Mouse (Mus musculus) CD4-positive, CD25-positive, alpha-beta regulatory T cell, adult 4 months (primary cell): Measurements from ENCODE around the gene Nck2. TPM values are rescaled to one million over a fixed set of nuclear protein-coding genes. Genes with fewer than 3 reads are reported as not detected.
"Not testable (repeated sequence)": the region's sequence is repeated elsewhere in the genome, so short reads cannot be mapped to it uniquely, and the experiment has no call there.

Experiments used
- ATAC-seq: one replicate; pipeline ENCODE4 v1.8.0; 2017
- polyA plus RNA-seq, 2 experiments: library from polyadenylated mRNA; unstranded; fragments of 100-300 nt; shearing (Covaris generic); gene quantifications; one replicate each; pipeline ENCODE4 v1.2.1; 2017

Nck2 gene
- polyA plus RNA-seq, 2 experiments from 2014 or later = 16.0 to 22.3 TPM

GRCm38 (mm10) chr1:43535519-43536000 is 91.2 kb downstream of the Nck2 start:
- ATAC-seq = no peak

DNA sequence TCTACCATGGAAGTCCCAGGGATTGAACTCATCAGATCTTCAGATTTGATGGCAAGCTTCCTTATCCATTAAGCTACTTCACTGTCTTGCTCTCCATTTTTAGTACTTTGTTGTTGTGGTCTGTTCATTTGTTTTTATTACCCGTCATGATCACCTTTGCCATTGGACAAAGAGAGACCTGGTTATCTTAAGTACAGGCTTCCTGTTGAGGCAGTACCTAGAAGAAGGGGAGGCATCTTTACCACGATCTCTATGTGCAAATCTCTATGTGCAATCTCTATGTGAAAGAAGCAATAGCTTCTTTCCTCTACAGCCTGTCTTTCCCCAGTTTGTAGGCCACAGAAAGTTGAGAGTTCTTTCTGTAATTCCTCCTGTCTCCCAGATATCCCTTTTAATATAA is 91.9 kb downstream of the Nck2 start:
- ATAC-seq = peak; percentile 32

DNA sequence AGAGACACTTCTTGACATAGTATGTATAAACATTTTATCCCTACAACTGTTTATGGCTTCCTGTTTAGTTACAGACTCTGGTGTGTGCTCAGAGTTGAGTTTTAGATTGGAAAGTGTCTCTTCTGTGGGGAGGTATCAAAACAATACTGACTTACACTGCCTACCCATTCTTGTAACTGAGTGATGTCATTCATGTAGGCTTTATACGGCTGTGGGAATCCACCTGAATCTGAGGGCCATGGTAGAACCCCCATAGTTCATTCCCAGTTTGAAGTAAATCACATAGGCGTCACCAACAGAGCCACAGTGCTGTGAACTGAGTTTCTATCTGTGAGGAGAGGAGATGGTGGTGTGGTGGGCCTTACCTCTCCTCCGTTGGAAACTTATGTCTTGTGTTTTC is 92.6 kb downstream of the Nck2 start:
- peak; percentile 49 for ATAC-seq

DNA sequence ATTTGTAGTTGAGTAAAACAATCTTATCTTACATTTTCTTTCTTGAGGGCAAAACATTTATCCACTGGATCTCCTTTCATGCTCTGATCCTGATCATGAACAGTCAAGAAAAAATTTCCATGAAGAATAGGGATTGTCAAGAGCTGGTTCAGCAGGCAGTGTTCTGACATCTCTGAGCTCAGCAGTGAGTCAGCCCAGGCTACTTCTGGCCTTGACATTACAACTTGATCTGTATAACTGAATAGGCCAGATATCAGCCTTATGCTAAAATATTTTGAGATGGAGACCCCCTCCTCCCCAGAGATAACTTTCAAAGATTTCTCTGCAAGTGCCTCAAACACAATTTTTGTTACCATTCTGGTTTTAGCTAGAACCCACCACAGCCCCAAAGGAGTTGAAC is 93.1 kb downstream of the Nck2 start:
- ATAC-seq = no peak

DNA sequence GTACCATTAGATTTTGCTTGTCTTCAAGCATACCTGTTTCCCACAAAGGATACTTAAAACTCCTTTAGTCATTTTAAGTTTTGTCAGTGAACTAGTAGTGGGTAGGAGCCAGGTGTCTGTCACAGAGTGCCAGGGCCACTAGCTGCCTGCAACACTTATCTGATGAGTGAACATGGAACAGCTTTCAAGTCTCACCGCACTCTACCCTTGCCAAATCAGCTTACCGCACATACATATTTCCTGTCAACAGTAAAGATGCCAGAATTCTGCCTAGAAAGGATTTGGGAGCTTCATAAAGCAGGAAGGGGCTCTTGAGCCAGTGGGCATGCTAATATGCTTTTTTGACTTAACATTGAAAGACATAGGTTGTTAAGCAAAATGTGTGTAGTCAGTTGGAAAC is 94.3 kb downstream of the Nck2 start:
- peak; percentile 13 for ATAC-seq

DNA sequence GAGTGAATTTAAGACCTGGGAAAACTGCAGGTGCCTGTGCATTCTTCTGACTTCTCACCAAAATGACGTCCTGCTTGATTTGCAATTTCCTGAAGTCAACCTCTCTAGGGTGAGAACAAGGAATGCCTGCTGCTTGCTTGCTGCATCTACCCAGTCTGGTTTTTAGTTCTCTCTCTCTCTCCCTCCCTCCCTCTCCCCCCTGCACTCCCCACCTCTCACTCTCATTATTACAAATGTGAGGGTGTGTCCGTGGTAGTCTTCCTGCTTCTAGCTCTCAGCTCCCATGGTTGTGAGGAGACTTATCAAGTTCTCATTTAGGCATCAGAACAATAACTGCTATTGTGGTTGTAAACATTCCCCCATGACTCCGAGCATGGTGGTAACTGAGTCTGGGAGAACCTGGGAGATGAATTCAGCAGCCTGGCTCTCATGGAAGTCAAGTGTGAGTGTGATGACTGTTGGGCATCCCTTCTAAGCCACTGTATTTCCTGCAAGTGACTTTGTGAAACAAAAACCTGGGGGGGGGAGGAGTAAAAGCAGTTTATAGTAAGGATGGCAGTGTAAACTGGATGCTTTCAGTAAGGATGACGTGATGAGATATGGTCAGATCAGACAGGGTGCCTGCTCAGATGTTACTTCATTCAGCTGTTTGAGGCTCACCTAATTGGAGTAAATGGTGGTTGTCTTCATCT is 95.5 kb downstream of the Nck2 start:
- ATAC-seq = peak; percentile 27

DNA sequence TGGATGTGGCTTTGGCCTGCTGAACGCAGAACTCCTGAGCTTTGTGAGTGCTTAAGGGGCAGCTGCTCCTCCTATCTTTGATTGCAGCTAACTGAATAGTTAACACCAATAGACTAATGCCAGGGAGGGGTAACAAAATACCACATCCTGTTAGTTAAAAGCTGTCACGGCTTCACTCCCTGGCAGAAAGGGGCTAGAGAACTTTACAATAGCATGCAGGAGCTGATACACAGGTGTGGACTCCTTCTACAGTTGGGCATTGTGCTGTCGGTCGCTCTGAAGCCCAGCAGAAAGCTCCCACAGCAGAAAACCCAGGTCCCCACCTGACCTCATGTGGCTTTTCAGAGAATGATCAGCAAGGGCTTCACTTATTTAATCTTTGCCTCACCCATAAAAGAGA is 98.0 kb downstream of the Nck2 start:
- ATAC-seq = peak; percentile 73

GRCm38 (mm10) chr1:43547644-43548043 is 103.3 kb downstream of the Nck2 start:
- ATAC-seq = peak; percentile 25

- ATAC-seq = no peak
Measured at GRCm38 (mm10) chr1:43548749-43549148, 104.4 kb downstream of the Nck2 start.

DNA sequence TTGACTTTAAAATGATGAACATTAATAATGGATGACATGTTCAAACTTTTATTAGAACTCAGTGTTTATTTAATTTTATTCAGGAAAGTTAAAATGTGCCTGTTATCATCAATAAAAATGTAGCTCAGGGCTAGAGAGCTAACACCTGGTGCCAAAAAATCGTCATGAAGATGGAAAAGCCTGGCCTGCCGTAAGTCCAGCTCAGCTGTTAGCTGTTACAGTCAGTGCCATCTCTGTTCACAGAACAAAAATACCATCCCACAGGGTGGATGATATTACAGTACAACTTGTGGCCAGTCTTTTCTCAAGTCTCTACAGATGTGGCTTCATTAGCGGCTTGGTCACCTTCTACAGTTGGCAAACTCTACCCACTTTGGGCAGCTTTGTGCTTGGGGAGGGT is 106.1 kb downstream of the Nck2 start:
- no peak for ATAC-seq

DNA sequence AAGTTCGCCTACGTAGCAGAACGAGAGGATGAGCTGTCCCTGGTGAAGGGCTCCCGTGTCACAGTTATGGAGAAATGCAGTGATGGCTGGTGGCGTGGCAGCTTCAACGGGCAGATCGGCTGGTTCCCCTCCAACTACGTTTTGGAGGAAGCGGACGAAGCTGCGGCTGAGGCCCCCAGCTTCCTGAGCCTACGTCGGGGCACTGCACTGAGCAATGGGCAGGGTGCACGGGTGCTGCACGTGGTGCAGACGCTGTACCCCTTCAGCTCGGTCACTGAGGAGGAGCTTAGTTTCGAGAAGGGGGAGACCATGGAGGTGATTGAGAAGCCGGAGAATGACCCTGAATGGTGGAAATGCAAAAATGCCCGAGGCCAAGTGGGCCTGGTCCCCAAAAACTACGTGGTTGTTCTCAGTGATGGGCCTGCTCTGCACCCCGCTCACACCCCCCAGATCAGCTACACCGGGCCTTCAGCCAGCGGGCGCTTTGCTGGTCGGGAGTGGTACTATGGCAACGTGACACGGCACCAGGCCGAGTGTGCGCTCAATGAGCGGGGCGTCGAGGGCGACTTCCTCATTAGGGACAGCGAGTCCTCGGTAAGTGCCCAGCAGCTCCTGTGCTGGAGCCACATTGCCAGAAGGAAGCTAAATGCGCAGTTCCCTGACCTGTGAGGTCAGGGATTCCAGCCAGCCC is 109.8 kb downstream of the Nck2 start:
- ATAC-seq = not testable (repeated sequence)

DNA sequence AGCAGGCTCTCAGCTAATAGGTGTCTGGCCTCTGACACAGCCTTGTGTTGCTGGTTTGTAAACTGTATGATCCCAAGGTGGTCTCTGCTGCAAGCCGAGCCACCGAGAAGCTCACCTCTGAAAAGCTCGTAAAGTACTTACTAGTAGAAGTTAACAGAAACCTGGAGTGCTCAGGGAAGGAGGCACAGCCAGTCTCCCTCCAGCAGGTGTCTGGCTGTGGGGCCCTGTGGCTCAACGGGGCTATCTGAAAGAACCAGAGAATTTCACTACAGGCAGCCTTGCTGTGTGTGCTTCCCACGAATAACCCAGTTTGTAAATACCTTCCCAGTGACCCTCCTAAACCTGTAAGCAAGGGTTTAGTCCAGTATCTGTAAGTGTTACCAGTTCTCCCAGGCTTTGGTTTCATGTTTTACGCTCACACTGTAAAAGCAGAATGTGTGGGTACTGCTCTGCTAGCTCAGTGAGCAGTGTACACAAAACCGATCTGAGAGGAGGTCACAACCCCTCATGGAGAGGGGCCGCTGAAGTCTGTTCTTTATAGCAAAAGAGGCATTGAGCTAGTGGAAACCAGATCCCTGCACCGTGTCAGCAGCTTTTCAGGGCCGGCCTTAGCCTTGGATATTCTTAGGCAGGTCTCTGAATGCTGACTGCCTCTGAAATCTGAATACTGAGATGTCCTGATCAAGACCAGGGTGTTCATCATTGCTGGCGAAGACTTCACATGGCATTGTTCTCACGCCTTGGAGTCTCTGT is 111.0 kb downstream of the Nck2 start:
- ATAC-seq = no peak

GRCm38 (mm10) chr1:43558329-43558728 is 114.0 kb downstream of the Nck2 start:
- no peak for ATAC-seq

GRCm38 (mm10) chr1:43559043-43559692 is 114.8 kb downstream of the Nck2 start:
- no peak for ATAC-seq

DNA sequence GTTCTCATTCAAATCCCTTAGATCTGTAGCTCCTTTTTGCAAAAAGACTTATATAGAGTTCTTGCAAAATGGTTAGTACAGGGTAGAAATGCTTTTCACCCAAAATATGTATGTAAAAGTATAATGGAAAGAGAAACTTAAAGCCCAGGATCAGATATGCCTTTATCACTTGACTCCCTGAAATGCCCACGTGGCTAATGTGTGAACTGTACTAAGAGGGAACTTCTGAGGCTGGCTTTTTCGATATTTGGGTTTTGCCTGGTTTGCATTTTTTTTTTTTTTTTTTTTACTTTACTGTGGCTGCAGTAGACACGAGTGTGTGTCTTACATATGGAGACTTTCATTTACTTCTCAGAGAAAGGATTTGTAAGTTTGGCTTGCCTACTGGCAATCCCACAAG is 116.7 kb downstream of the Nck2 start:
- ATAC-seq = peak; percentile 23

DNA sequence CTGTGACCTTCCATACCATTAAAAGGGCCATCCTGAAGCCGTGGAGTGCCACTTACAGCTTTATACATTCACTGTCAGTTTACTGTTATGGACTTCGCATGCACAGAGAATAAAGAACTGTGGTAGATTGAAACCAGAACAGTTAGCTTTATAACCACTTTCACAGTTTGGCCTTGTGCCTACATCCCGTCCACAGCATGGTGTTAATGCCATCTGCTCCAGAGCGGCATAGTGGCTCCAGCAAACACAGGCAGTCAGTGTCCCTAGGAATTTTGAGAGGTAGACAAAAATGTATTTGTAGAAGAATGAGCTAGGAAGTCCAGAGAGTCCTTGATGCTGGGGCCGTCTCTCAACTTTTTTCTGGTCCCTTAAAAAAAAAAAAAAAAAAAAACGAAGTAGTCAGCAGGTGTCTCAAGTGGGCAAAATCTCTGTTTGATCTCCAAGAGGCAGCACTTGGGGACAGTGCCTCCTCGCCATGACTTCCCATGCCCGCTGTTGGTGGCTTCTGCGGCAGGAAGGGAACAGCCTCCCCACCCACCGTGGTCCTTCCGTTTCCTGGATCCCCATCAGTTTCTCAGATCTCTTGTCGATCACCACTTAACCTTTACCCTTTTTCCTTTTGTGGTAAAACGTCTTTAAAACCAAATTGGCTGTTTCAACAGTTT is 117.8 kb downstream of the Nck2 start:
- ATAC-seq = peak; percentile 76

GRCm38 (mm10) chr1:43565260-43565659 is 120.9 kb downstream of the Nck2 start:
- ATAC-seq = no peak

DNA sequence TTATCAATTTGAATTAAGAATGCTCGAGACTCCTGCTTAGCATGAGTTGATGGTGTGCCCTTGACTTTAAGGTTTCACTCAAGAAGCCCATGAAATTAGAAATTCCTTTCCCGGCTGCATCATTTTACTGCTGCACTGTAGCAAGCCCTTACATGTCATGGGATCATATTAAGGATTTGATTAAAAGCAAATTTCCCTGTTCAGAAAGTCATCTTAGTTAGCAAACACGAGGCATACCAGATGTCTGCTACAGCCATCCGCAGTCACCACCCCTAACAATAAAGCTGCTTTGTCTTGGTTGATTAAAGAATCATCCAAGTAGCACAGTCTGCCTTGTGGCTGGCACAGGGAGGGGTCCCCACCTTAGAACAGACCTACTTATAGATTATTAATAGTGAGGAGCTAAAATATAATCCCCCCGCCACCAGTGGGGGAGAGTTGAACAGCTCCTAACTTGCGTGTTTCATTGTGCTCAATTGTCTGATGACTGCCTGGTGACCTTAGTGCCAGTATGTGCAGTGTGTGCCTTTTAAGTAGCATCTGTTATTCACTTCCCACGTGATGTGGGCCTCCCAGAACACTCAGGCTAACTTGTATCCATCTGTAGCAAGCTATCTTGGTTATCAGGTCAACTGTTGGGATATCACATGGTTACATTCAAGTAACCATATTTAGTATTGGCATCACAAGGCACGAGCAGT is 122.4 kb downstream of the Nck2 start:
- no peak for ATAC-seq

GRCm38 (mm10) chr1:43568824-43569223 is 124.4 kb downstream of the Nck2 start:
- ATAC-seq = no peak

DNA sequence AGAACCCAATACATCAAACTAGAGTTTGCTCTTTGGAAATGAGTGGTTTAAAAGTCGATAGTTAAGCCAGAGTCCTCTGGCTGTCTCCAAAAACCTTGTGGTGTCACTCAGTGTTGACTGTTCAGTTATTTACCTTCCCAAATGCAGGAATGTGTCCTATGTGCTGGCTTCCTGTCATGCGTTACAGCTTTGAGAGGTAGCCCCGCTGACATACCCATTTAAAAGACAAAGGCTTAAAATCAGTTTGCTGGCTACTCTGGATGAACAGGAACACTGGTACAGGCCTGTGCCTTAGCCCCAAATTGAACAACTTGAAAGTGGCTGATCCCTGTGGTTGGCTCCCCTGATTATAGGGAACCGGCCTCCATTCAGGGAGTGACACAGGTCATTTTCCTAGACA is 126.7 kb downstream of the Nck2 start:
- ATAC-seq = no peak

DNA sequence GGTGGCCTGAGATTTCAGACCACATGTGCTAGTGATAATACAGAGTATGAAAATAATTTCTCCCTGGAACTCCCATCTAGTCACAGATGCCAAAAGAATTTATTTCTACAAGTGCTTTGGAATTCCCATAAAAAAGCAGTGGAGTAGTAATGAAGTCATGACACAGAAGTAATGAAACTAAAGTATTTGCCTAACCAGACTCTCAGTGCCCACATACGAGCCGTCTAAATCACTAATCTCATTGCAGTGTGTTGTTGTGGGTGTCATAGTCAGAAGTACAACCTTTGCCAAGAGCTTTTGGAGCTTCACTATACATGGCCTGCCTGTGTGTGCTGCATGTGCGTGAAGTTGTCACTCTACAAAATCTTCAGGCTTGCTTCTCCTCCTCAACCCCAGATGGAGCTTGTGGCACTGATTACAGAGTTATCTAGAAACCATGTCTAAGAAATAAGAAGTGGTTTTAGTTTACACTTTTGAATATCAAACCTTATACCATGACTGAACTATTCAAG is 130.5 kb downstream of the Nck2 start:
- no peak for ATAC-seq

DNA sequence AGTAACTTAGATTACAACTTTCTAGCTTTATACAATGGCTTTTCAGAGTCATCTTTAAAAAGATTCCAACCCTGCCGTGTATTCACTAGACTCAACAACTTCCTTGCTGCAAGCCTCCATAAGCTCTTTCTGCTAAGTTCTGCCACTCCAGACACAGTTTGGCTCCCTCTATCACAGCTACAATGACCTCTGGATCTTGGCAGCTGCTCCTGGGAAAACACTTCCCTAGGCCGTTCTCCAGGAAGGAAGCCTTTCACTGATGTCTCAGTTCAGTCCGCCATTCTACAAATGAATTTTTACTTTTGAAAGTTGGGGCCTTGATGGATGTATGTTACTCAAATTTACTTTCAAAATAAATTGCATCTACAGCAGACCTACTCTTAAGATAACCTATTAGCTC is 133.0 kb downstream of the Nck2 start:
- no peak for ATAC-seq
